7 mouse cellular contexts compared by ENCODE assay signal in the genomic region with DNA sequence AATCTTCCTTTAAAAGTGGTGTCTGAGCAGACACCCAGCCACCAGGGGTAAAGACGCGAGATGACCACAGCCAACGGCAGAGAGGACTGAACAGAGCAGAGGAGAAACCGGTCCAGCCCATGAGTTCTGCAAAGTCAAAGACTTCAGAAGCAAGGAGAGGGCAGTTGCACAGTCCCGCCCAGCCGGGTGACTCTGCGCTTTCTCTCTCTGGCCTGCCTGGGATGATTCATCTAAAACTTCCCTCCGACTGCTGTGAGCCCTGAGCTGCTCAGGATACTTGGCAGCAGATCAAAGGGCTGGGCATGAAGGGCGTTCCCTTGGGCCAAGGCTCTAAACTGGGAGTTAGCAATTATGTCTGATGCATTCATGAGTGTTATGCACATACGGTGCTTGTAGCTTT. TPM values are rescaled to one million over a fixed set of nuclear protein-coding genes. Genes with fewer than 3 reads are reported as not detected.
DNase-seq lines count a peak whose midpoint lies in the region; ATAC-seq and TF ChIP-seq lines count a peak whose summit lies in the region.

No protein-coding gene starts in this region.

- no peaks in the 10 kb centered on the region for H3K36me3 ChIP-seq in kidney, embryonic 14.5 days (ENCODE audit: control insufficient read depth, insufficient read depth, low read length)
- H3K36me3 ChIP-seq in small intestine, adult 2 months (ENCODE audit: control insufficient read depth, insufficient read depth, low read length), result peaks cover 1% of the 10 kb centered on the region

- H3K4me2 ChIP-seq in kidney, embryonic 14.5 days (replicated peaks; ENCODE audit: low read depth, low read length), result no peak overlapping the region

- no peak overlapping the region for H3K27ac ChIP-seq in kidney, embryonic 14.5 days (ENCODE audit: low read depth, low read length)
- H3K27ac ChIP-seq in small intestine, adult 2 months (ENCODE audit: insufficient read depth, low read depth, low read length), result peak overlapping the region; percentile 70

- DNase-seq in adipocyte (ENCODE audit: low spot score), result peak; percentile 81
- peak; percentile 61 for DNase-seq in embryo, embryonic 11.5 days (ENCODE audit: low read depth, low spot score)
- peak; percentile 85 to 89 for DNase-seq in heart, adult 9 months (ENCODE audit: low spot score in 2 of 2)
- peak; percentile 89 for DNase-seq in lung, postnatal 14 days
- no peak for DNase-seq in frontal cortex, postnatal 10 days (ENCODE audit: low spot score in 2 of 2)

- no peaks in the 10 kb centered on the region for H3K9me3 ChIP-seq in kidney, embryonic 14.5 days (ENCODE audit: control insufficient read depth, low read length)

- peaks cover 13% of the 10 kb centered on the region; the same call in 1 of the 2 replicates for H3K4me1 ChIP-seq in kidney, embryonic 14.5 days (ENCODE audit: control insufficient read depth, insufficient read depth, low read length)
- H3K4me1 ChIP-seq in small intestine, adult 2 months (ENCODE audit: control insufficient read depth, insufficient read depth, insufficient read length, low read length), result peaks cover 20% of the 10 kb centered on the region

- H3K27me3 ChIP-seq in kidney, embryonic 14.5 days (ENCODE audit: control insufficient read depth, insufficient read depth, low read length), result no peaks in the 10 kb centered on the region
- no peaks in the 10 kb centered on the region for H3K27me3 ChIP-seq in small intestine, adult 2 months (ENCODE audit: control insufficient read depth, insufficient read depth, low read length)

- no peak overlapping the region for H3K9ac ChIP-seq in kidney, embryonic 14.5 days (ENCODE audit: low read depth, low read length)

- ATAC-seq in kidney, embryonic 14.5 days (ENCODE audit: low FRiP score, low TSS enrichment), result peak; percentile 85

- 7% methylated on average over 10 of the region's 10 CpGs for WGBS in kidney, embryonic 14.5 days
- 4% methylated on average over 10 of the region's 10 CpGs for WGBS in small intestine, adult 2 months

- TF ChIP-seq CTCF in small intestine, adult 2 months (IDR thresholded peaks at IDR 0.05; ENCODE audit: extremely low read depth, insufficient read length, insufficient replicate concordance, low read depth, low read length), result no peak

- TF ChIP-seq POLR2A in small intestine, adult 2 months (IDR thresholded peaks at IDR 0.05; ENCODE audit: low read depth, low read length), result peak; percentile 38; the same call in 1 of the 2 replicates

- H3K4me3 ChIP-seq in kidney, embryonic 14.5 days (ENCODE audit: low read length), result no peak overlapping the region
- H3K4me3 ChIP-seq in small intestine, adult 2 months (ENCODE audit: low read depth, low read length), result no peak overlapping the region

RNA-seq across cellular contexts. Expression of a gene that starts 51.2 kb away (rescaled TPM):
- 16.0 and 22.2 TPM in 2 replicates for polyA plus RNA-seq in kidney, embryonic 14.5 days (2014; fragmentation: Nextera tagmentation; extraction: Ambion mirVana)
- polyA plus RNA-seq in small intestine, adult 2 months (2012; rRNA removed), result 52.0 and 121 TPM in 2 replicates

Comparison
In these comparisons a context has a peak if more than half of its experiments do, and no peak if none do; other contexts are left out.
1. DNase-seq: peak in adipocyte (single experiment), embryo, embryonic 11.5 days (single experiment), heart, adult 9 months (2 of 2) and lung, postnatal 14 days (single experiment); none in frontal cortex, postnatal 10 days (0 of 2).